Mouse (Mus musculus) cerebellum, adult 2 months (tissue): ENCODE measurements around the gene Inpp4b. TPM values are rescaled to one million over a fixed set of nuclear protein-coding genes. Genes with fewer than 3 reads are reported as not detected.

Experiments
- DNase-seq, 2 experiments: peaks; one replicate each; pipeline ENCODE4 v3.0.0; 2021
- H3K27ac ChIP-seq: fragments of 200-500 bp; 2 replicates; pipeline ENCODE4 v1.5.1; 2012; ENCODE audit warnings: low read length, control low read depth, inconsistent platforms; ENCODE audit not compliant: insufficient read depth
- H3K27me3 ChIP-seq: fragments of 200-500 bp; 2 replicates; pipeline ENCODE4 v1.6.1; 2012; ENCODE audit warnings: inconsistent platforms, mild to moderate bottlenecking, low read length, moderate library complexity; ENCODE audit not compliant: control insufficient read depth, insufficient read depth
- H3K4me1 ChIP-seq: fragments of 200-500 bp; 2 replicates; pipeline ENCODE4 v1.6.1; 2011; ENCODE audit warnings: low read length; ENCODE audit not compliant: control insufficient read depth, insufficient read depth
- H3K4me3 ChIP-seq: fragments of 200-500 bp; replicated peaks from 2 replicates; pipeline ENCODE3; 2011; ENCODE audit warnings: mild to moderate bottlenecking, low read depth, low read length, control low read depth; ENCODE audit not compliant: insufficient read depth
- CTCF ChIP-seq: fragments of 200-500 bp; IDR thresholded peaks from 2 replicates; pipeline ENCODE4 v1.5.1; 2011; ENCODE audit warnings: low read depth, mild to moderate bottlenecking, control low read depth, low read length, moderate library complexity, borderline replicate concordance; ENCODE audit not compliant: insufficient read depth
- POLR2A ChIP-seq: fragments of 200-500 bp; IDR thresholded peaks from 2 replicates; pipeline ENCODE4 v1.6.1; 2011; ENCODE audit warnings: low read length, control low read depth, borderline replicate concordance; ENCODE audit not compliant: insufficient read depth
- WGBS: fragments of 180-500 bp; shearing (Covaris S2); methylation state at CpG from one replicate; pipeline ENCODE4 v1.1.7; 2018; 5-methylcytosine and 5-hydroxymethylcytosine counted together
- polyA plus RNA-seq: library from polyadenylated mRNA; depleted of rRNA; stranded (reverse); fragments of >200 nt; gene quantifications from 2 replicates; pipeline ENCODE4 v1.2.3, GENCODE M21; 2012

The Inpp4b gene
- polyA plus RNA-seq, 1 experiment: 11.8 TPM

- no peak overlapping the region for H3K4me3 ChIP-seq
- H3K4me1 ChIP-seq: no peaks in the 10 kb centered on the region
- H3K27me3 ChIP-seq: no peaks in the 10 kb centered on the region
- no peak overlapping the region for H3K27ac ChIP-seq
- TF ChIP-seq POLR2A: no peak
- TF ChIP-seq CTCF: no peak
- 92% methylated on average over 2 of the region's 2 CpGs for WGBS
- no peak for DNase-seq
Measured at GRCm38 (mm10) chr8:81502982-81503381, 160.6 kb downstream of the Inpp4b start.

- Histone ChIP-seq H3K27ac (no peak overlapping the region), H3K27me3 (no peaks in the 10 kb centered on the region), H3K4me3 (no peak overlapping the region), H3K4me1 (no peaks in the 10 kb centered on the region)
- TF ChIP-seq POLR2A (no peak), CTCF (no peak)
- no peak for DNase-seq
Measured at GRCm38 (mm10) chr8:81512826-81513225, 170.5 kb downstream of the Inpp4b start.

GRCm38 (mm10) chr8:81514425-81514824 is 172.1 kb downstream of the Inpp4b start:
- H3K4me1 ChIP-seq: no peaks in the 10 kb centered on the region
- DNase-seq: no peak
- no peak overlapping the region for H3K27ac ChIP-seq
- H3K27me3 ChIP-seq: no peaks in the 10 kb centered on the region
- no peak for TF ChIP-seq POLR2A
- TF ChIP-seq CTCF: no peak
- H3K4me3 ChIP-seq: no peak overlapping the region

GRCm38 (mm10) chr8:81522085-81522484 is 179.7 kb downstream of the Inpp4b start:
- TF ChIP-seq CTCF (no peak), POLR2A (no peak)
- H3K4me3 ChIP-seq: no peak overlapping the region
- 30% methylated on average over 2 of the region's 2 CpGs for WGBS
- H3K27me3 ChIP-seq: no peaks in the 10 kb centered on the region
- DNase-seq: peak; percentile 25 to 55
- no peak overlapping the region for H3K27ac ChIP-seq
- no peaks in the 10 kb centered on the region; the same call in 1 of the 2 replicates for H3K4me1 ChIP-seq

GRCm38 (mm10) chr8:81524561-81524960 is 182.2 kb downstream of the Inpp4b start:
- Histone ChIP-seq H3K27me3 (no peaks in the 10 kb centered on the region), H3K4me1 (no peaks in the 10 kb centered on the region; the same call in 1 of the 2 replicates), H3K4me3 (no peak overlapping the region), H3K27ac (no peak overlapping the region)
- DNase-seq: no peak
- TF ChIP-seq CTCF: no peak
- TF ChIP-seq POLR2A: no peak
- WGBS: 85% methylated on average over 2 of the region's 2 CpGs

GRCm38 (mm10) chr8:81527661-81528060 is 185.3 kb downstream of the Inpp4b start:
- Histone ChIP-seq H3K27ac (no peak overlapping the region), H3K27me3 (no peaks in the 10 kb centered on the region), H3K4me3 (no peak overlapping the region), H3K4me1 (no peaks in the 10 kb centered on the region)
- 63% methylated on average over 4 of the region's 4 CpGs for WGBS
- TF ChIP-seq POLR2A (no peak), CTCF (no peak)
- no peak for DNase-seq

- Histone ChIP-seq H3K4me1 (no peaks in the 10 kb centered on the region), H3K27ac (no peak overlapping the region), H3K27me3 (no peaks in the 10 kb centered on the region; the same call in 1 of the 2 replicates), H3K4me3 (no peak overlapping the region)
- TF ChIP-seq POLR2A (no peak), CTCF (no peak)
- WGBS: 86% methylated on average over 3 of the region's 3 CpGs
- DNase-seq: no peak
Measured at GRCm38 (mm10) chr8:81538310-81538709, 196.0 kb downstream of the Inpp4b start.

GRCm38 (mm10) chr8:81558550-81558949 is 216.2 kb downstream of the Inpp4b start:
- WGBS: 85% methylated on average over 4 of the region's 4 CpGs
- no peak overlapping the region for H3K4me3 ChIP-seq

More at GRCm38 (mm10) chr8:81558550-81558949, 216.2 kb downstream of the Inpp4b start:
- H3K4me1 ChIP-seq: no peaks in the 10 kb centered on the region
- TF ChIP-seq POLR2A: no peak
- no peak for TF ChIP-seq CTCF
- no peak for DNase-seq
- H3K27me3 ChIP-seq: no peaks in the 10 kb centered on the region
- no peak overlapping the region for H3K27ac ChIP-seq
